8 mouse cellular contexts compared by ENCODE assay signal in the genomic region with DNA sequence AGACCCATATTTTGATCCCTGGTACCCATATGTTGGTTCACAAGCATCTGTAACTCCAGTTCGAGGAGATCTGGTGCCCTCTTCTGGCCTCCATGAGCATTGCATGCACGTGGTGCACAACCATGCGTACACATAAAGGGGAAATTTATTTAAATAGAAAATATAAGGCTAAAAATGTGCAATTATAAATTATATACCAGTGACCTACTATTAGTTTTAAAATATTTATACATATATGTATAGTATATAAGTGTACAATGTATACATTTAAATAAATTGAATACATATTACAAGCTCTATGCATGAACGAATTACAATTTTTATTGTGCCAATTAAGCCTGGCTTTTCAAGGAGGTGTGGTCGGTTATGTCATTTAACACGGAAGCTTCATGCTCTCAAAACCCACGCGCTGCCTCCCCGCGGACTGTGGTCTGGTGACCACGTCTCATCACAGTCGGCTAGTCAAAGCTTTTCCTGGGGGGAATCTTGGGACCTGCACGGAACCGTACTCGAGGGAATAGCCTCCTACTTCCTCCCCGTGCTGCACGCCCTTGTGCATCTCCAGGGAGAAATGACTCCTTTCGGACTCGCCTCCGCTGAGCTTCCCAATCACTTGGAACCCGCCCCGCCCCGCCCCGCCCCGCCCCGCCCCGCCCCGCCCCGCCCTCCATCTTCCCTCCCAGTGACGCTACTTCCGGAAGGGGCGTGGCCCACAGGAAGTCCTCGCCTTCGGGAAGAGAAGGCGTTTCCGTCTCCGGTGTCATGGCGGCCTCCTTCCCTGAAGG. TPM values are rescaled to one million over a fixed set of nuclear protein-coding genes. Genes with fewer than 3 reads are reported as not detected.
DNase-seq lines count a peak whose midpoint lies in the region; ATAC-seq lines count a peak whose summit lies in the region.

A gene (plus strand): TSS at position 691 of the 785 bp plus-strand sequence.

- DNase-seq in NIH3T3 (ENCODE audit: low read depth), result peak; percentile 92
- peak; percentile 93 for DNase-seq in cerebellum, postnatal 10 days
- peak; percentile 69 to 77 for DNase-seq in frontal cortex, postnatal 10 days (ENCODE audit: low spot score in 2 of 2)
- DNase-seq in layer of hippocampus, postnatal 14 days (ENCODE audit: low spot score in 2 of 2), result peak; percentile 77 to 85
- DNase-seq in lung, postnatal 14 days, result peak; percentile 85
- peak; percentile 84 for DNase-seq in retina, adult 2 months (ENCODE audit: low read depth, low spot score)
- DNase-seq in thymus, postnatal 36 days, result peak; percentile 70 to 81

- no peaks in the 10 kb centered on the region for H3K9me3 ChIP-seq in hindbrain, embryonic 12.5 days (replicated peaks)

- no peaks in the 10 kb centered on the region for H3K27me3 ChIP-seq in hindbrain, embryonic 12.5 days

- H3K4me1 ChIP-seq in hindbrain, embryonic 12.5 days, result peaks cover 11% of the 10 kb centered on the region

- H3K9ac ChIP-seq in hindbrain, embryonic 12.5 days, result peak within 1 kb of the TSS; percentile 72

- ATAC-seq in hindbrain, embryonic 12.5 days (ENCODE audit: low FRiP score), result peak; percentile 91

- peak within 1 kb of the TSS; percentile 94 for H3K4me2 ChIP-seq in hindbrain, embryonic 12.5 days (replicated peaks)

- H3K4me3 ChIP-seq in hindbrain, embryonic 12.5 days, result peak within 1 kb of the TSS; percentile 76

- WGBS in hindbrain, embryonic 12.5 days, result 2% methylated on average over 34 of the region's 38 CpGs

- H3K36me3 ChIP-seq in hindbrain, embryonic 12.5 days, result peaks cover 14% of the 10 kb centered on the region; the same call in 1 of the 2 replicates

- H3K27ac ChIP-seq in hindbrain, embryonic 12.5 days, result peak within 1 kb of the TSS; percentile 62

RNA-seq across cellular contexts. Expression of the gene that starts here (rescaled TPM):
- 33.9 and 37.4 TPM in 2 replicates for polyA plus RNA-seq in hindbrain, embryonic 12.5 days (2016; fragmentation: Nextera tagmentation; extraction: Ambion mirVana)
- total RNA-seq in layer of hippocampus, postnatal 14 days (2021), result 10 to 100 TPM; 17.5 to 18.5 TPM

Comparison
In these comparisons a context has a peak if more than half of its experiments do, and no peak if none do; other contexts are left out.
1. Peak in every context shown above with its lines: DNase-seq, ATAC-seq, H3K4me3 ChIP-seq and H3K27ac ChIP-seq.